8 mouse cellular contexts compared by ENCODE assay signal in the genomic region with DNA sequence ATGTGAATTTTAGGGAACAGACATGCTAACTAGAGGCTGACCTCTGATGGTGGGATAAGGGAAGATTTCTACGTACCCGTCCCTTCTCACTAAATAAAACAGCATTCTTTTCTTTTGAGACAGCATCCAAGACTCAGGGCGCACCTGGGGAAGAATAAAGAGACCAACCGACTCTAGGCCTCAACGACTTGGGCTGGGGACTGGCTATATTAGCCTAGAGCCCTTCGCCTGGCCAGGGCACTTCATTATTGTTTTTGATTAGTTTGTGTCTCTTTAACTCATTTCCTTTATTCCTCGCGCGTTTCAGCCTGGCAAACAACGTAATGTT. TPM values are rescaled to one million over a fixed set of nuclear protein-coding genes. Genes with fewer than 3 reads are reported as not detected.
DNase-seq lines count a peak whose midpoint lies in the region; ATAC-seq and TF ChIP-seq lines count a peak whose summit lies in the region.

No protein-coding gene starts in this region.

- no peak; the same call in 1 of the 2 replicates for ATAC-seq in embryonic facial prominence, embryonic 12.5 days (ENCODE audit: insufficient number of reproducible peaks, insufficient read depth, low FRiP score, low TSS enrichment)
- no peak for ATAC-seq in hindbrain, postnatal 0 days
- ATAC-seq in midbrain, embryonic 16.5 days = peak; percentile 54

- no peaks in the 10 kb centered on the region for H3K27me3 ChIP-seq in embryonic facial prominence, embryonic 12.5 days
- H3K27me3 ChIP-seq in hindbrain, postnatal 0 days (ENCODE audit: insufficient read depth, low read length) = no peaks in the 10 kb centered on the region
- H3K27me3 ChIP-seq in midbrain, embryonic 16.5 days (ENCODE audit: control insufficient read depth, insufficient read depth, low read depth, low read length) = no peaks in the 10 kb centered on the region

- DNase-seq in layer of hippocampus, adult 2 months (ENCODE audit: low spot score in 2 of 2) = no peak
- no peak for DNase-seq in layer of hippocampus, postnatal 25 days (ENCODE audit: extremely low spot score in 1 of 2, low spot score in 1 of 2)
- no peak for DNase-seq in hindbrain, postnatal 0 days (ENCODE audit: low spot score)
- DNase-seq in cerebellum, postnatal 25 days = no peak
- DNase-seq in embryo, embryonic 10 days (ENCODE audit: low spot score) = no peak
- DNase-seq in left cerebral cortex, postnatal 4 days = no peak

- peak overlapping the region; percentile 75 for H3K4me3 ChIP-seq in layer of hippocampus, adult 2 months
- H3K4me3 ChIP-seq in embryonic facial prominence, embryonic 12.5 days = peak overlapping the region; percentile 93
- H3K4me3 ChIP-seq in hindbrain, postnatal 0 days (ENCODE audit: low read length) = peak overlapping the region; percentile 90
- H3K4me3 ChIP-seq in midbrain, embryonic 16.5 days (ENCODE audit: low read depth, low read length) = peak overlapping the region; percentile 95

- no peaks in the 10 kb centered on the region for H3K9me3 ChIP-seq in embryonic facial prominence, embryonic 12.5 days
- no peaks in the 10 kb centered on the region for H3K9me3 ChIP-seq in hindbrain, postnatal 0 days (ENCODE audit: low read length)
- no peaks in the 10 kb centered on the region for H3K9me3 ChIP-seq in midbrain, embryonic 16.5 days (replicated peaks; ENCODE audit: control insufficient read depth, low read length, poor library complexity, severe bottlenecking)

- H3K4me1 ChIP-seq in embryonic facial prominence, embryonic 12.5 days = peaks cover 22% of the 10 kb centered on the region
- 0 out of 2 replicates have a peak, but pooled peaks cover 6% of the 10 kb centered on the region for H3K4me1 ChIP-seq in hindbrain, postnatal 0 days (ENCODE audit: insufficient read depth, low read length)
- H3K4me1 ChIP-seq in midbrain, embryonic 16.5 days (ENCODE audit: control insufficient read depth, insufficient read depth, low read length) = peaks cover 22% of the 10 kb centered on the region

- peak overlapping the region; percentile 98 for H3K9ac ChIP-seq in embryonic facial prominence, embryonic 12.5 days
- H3K9ac ChIP-seq in hindbrain, postnatal 0 days (replicated peaks; ENCODE audit: low read length) = peak overlapping the region; percentile 95
- H3K9ac ChIP-seq in midbrain, embryonic 16.5 days (ENCODE audit: low read depth, low read length) = peak overlapping the region; percentile 96

- intact Hi-C loops in left cerebral cortex, postnatal 4 days (cut with DNase I) = no loop called here

- WGBS in embryonic facial prominence, embryonic 12.5 days = 13% methylated on average over 10 of the region's 10 CpGs
- 11% methylated on average over 10 of the region's 10 CpGs for WGBS in hindbrain, postnatal 0 days
- 15% methylated on average over 10 of the region's 10 CpGs for WGBS in midbrain, embryonic 16.5 days

- no peak for TF ChIP-seq CTCF in layer of hippocampus, adult 2 months (conservative IDR thresholded peaks at IDR 0.05)
- TF ChIP-seq CTCF in hindbrain, postnatal 0 days (IDR thresholded peaks at IDR 0.05; ENCODE audit: low read depth) = no peak

- H3K27ac ChIP-seq in layer of hippocampus, adult 2 months = peak overlapping the region; percentile 93
- no peak overlapping the region for H3K27ac ChIP-seq in embryonic facial prominence, embryonic 12.5 days
- H3K27ac ChIP-seq in hindbrain, postnatal 0 days = peak overlapping the region; percentile 88
- peak overlapping the region; percentile 93 for H3K27ac ChIP-seq in midbrain, embryonic 16.5 days (ENCODE audit: low read length)

- H3K36me3 ChIP-seq in embryonic facial prominence, embryonic 12.5 days = no peaks in the 10 kb centered on the region
- H3K36me3 ChIP-seq in hindbrain, postnatal 0 days (ENCODE audit: insufficient read depth, low read length) = no peaks in the 10 kb centered on the region
- no peaks in the 10 kb centered on the region for H3K36me3 ChIP-seq in midbrain, embryonic 16.5 days (ENCODE audit: control insufficient read depth, insufficient read depth, low read length)

- H3K4me2 ChIP-seq in embryonic facial prominence, embryonic 12.5 days (replicated peaks) = peak overlapping the region; percentile 74
- peak overlapping the region; percentile 75 for H3K4me2 ChIP-seq in hindbrain, postnatal 0 days (ENCODE audit: low read depth, low read length)
- H3K4me2 ChIP-seq in midbrain, embryonic 16.5 days (ENCODE audit: low read length) = peak overlapping the region; percentile 81

RNA-seq across cellular contexts. Expression of a gene that starts 0.3 kb away (rescaled TPM):
- 10 to 100 TPM; 44.5 to 46.3 TPM for total RNA-seq in layer of hippocampus, adult 2 months (2021)
- total RNA-seq in layer of hippocampus, postnatal 25 days (2021) = 10 to 100 TPM; 37.1 to 44.4 TPM
- 22.8 and 24.8 TPM in 2 replicates for polyA plus RNA-seq in embryonic facial prominence, embryonic 12.5 days (2016; fragmentation: Nextera tagmentation; extraction: Ambion mirVana)
- 41.4 and 47.7 TPM in 2 replicates for total RNA-seq in hindbrain, postnatal 0 days (2014; rRNA removed)
- polyA plus RNA-seq in hindbrain, postnatal 0 days (2015; fragmentation: Nextera tagmentation; extraction: Ambion mirVana) = 9.3 and 10.2 TPM in 2 replicates
- polyA plus RNA-seq in midbrain, embryonic 16.5 days (2015; fragmentation: Nextera tagmentation; extraction: Ambion mirVana) = 10.7 and 11.5 TPM in 2 replicates
- total RNA-seq in left cerebral cortex, postnatal 4 days (2021) = 10 to 100 TPM; 50.7 to 54.5 TPM
